11 mouse cellular contexts compared by ENCODE assay signal in genomic region chr8:46236441-46237223, GRCm38 (mm10). TPM values are rescaled to one million over a fixed set of nuclear protein-coding genes. Genes with fewer than 3 reads are reported as not detected.
A peak's percentile ranks its signal among the peaks of the same experiment; 100 is the strongest.
DNase-seq lines count a peak whose midpoint lies in the region; ATAC-seq lines count a peak whose summit lies in the region.
"Had no signal": no experiment of that assay in that cellular context is flagged by ENCODE, and none has a peak within 500 bp of the region (broad histone marks: within the 10 kb centered on the region; RNA-seq: fewer than 3 reads in every experiment).

No protein-coding gene starts in this region.

- H3K4me1 ChIP-seq in heart, embryonic 11.5 days (ENCODE audit: control insufficient read depth, insufficient read depth, low read length), result peaks cover 9% of the 10 kb centered on the region

- H3K4me3 ChIP-seq in heart, embryonic 11.5 days (ENCODE audit: low read depth, low read length), result no peak overlapping the region

- ATAC-seq in heart, embryonic 11.5 days (replicated peaks; ENCODE audit: insufficient number of reproducible peaks, low FRiP score, low TSS enrichment), result 0 out of 2 replicates have a peak, but pooled peaks have one; percentile 35
- ATAC-seq: Patski had no signal

- no peaks in the 10 kb centered on the region for H3K9me3 ChIP-seq in heart, embryonic 11.5 days (replicated peaks; ENCODE audit: control insufficient read depth, low read length)

- H3K27ac ChIP-seq in heart, embryonic 11.5 days (ENCODE audit: low read depth, low read length), result peak overlapping the region; percentile 81

- DNase-seq in heart, adult 11 months, result peak; percentile 91
- DNase-seq in heart, postnatal 25 days (ENCODE audit: low spot score), result no peak
- peak; percentile 15 for DNase-seq in thymus, postnatal 0 days (ENCODE audit: low spot score)
- DNase-seq in thymus, postnatal 4 days, result no peak
- DNase-seq in frontal cortex, adult 2 months (ENCODE audit: extremely low spot score in 1 of 2, low spot score in 1 of 2), result no peak
- DNase-seq in ovary, adult 18-20 months (ENCODE audit: low spot score), result no peak
- no peak for DNase-seq in natural killer cell, adult 2 months (ENCODE audit: low spot score in 2 of 2)
- DNase-seq: thymus, adult 2 months had no signal

- H3K9ac ChIP-seq in heart, embryonic 11.5 days (ENCODE audit: low read depth, low read length), result 0 out of 2 replicates have a peak overlapping the region, but pooled peaks have one; percentile 39

- 35% methylated on average over 7 of the region's 7 CpGs for WGBS in heart, embryonic 11.5 days (ENCODE audit: insufficient replicate concordance)

- no peaks in the 10 kb centered on the region for H3K36me3 ChIP-seq in heart, embryonic 11.5 days (ENCODE audit: control insufficient read depth, insufficient read depth, low read length)

- peak overlapping the region; percentile 36 for H3K4me2 ChIP-seq in heart, embryonic 11.5 days

- intact Hi-C loops in heart, postnatal 25 days (cut with DNase I), result loop anchor here (2.0 kb wide), 1 partner anchor 52 kb away; no protein-coding TSS in a partner anchor

- no peaks in the 10 kb centered on the region for H3K27me3 ChIP-seq in heart, embryonic 11.5 days (ENCODE audit: control insufficient read depth, insufficient read depth, low read length)

RNA-seq across cellular contexts. Expression of gene Slc25a4, which starts 25.5 kb away (rescaled TPM):
- total RNA-seq in heart, postnatal 25 days (2021), result 1,000 to 10,000 TPM; 5,468 to 5,495 TPM
- polyA plus RNA-seq in thymus, postnatal 0 days (2015; fragmentation: Nextera tagmentation; extraction: Ambion mirVana), result 274 and 292 TPM in 2 replicates
- 1,564 and 1,695 TPM in 2 replicates for polyA plus RNA-seq in heart, embryonic 11.5 days (2014; fragmentation: Nextera tagmentation; extraction: Ambion mirVana)
- 634 and 635 TPM in 2 replicates for polyA plus RNA-seq in frontal cortex, adult 2 months (2012; rRNA removed)

RNA-seq across cellular contexts. Expression of gene Helt, which starts 57.8 kb away (rescaled TPM):
- total RNA-seq in heart, postnatal 25 days (2021), result 1 to 10 TPM; 1.6 to 2.2 TPM
- 0.23 TPM in 1 of 2 replicates, not detected in the other for polyA plus RNA-seq in thymus, postnatal 0 days (2015; fragmentation: Nextera tagmentation; extraction: Ambion mirVana)
- not detected in 2 replicates for polyA plus RNA-seq in heart, embryonic 11.5 days (2014; fragmentation: Nextera tagmentation; extraction: Ambion mirVana)
- polyA plus RNA-seq in frontal cortex, adult 2 months (2012; rRNA removed), result 0.18 and 0.34 TPM in 2 replicates
- total RNA-seq: layer of hippocampus, adult 18-20 months had no signal
- polyA plus RNA-seq: Patski; thymus, adult 2 months had no signal

Comparison
In these comparisons a context has a peak if more than half of its experiments do, and no peak if none do; other contexts are left out.
1. DNase-seq: peak in heart, adult 11 months (single experiment) and thymus, postnatal 0 days (single experiment); none in heart, postnatal 25 days (single experiment), thymus, postnatal 4 days (single experiment), frontal cortex, adult 2 months (0 of 2), ovary, adult 18-20 months (single experiment) and natural killer cell, adult 2 months (0 of 2).